Mouse (Mus musculus): ENCODE measurements around the gene Samd1. TPM values are rescaled to one million over a fixed set of nuclear protein-coding genes. Genes with fewer than 3 reads are reported as not detected.
"Not testable (repeated sequence)": the region's sequence is repeated elsewhere in the genome, so short reads cannot be mapped to it uniquely, and the experiment has no call there.

Samd1 gene
- polyA plus RNA-seq, 1 experiment from 2014 or later: 6.7 TPM

- TF ChIP-seq CTCF (IDR thresholded peaks at IDR 0.05; ENCODE audit: low read depth): no peak
- ATAC-seq (replicated peaks; ENCODE audit: low FRiP score, low read depth) (peak; percentile 82), DNase-seq (ENCODE audit: low spot score) (peak; percentile 95)
- H3K4me1 ChIP-seq (replicated peaks; ENCODE audit: insufficient read depth, low read length): peaks cover 11% of the 10 kb centered on the region
- WGBS: 0% methylated on average over 30 of the region's 30 CpGs
- H3K27me3 ChIP-seq (ENCODE audit: insufficient read depth, low read length): no peaks in the 10 kb centered on the region
- peak overlapping the region; percentile 85 for H3K27ac ChIP-seq
- H3K36me3 ChIP-seq (ENCODE audit: insufficient read depth, low read length): 0 out of 2 replicates have a peak, but pooled peaks cover 8% of the 10 kb centered on the region
- H3K9ac ChIP-seq (ENCODE audit: low read depth, low read length): peak overlapping the region; percentile 60
- H3K4me3 ChIP-seq (replicated peaks; ENCODE audit: low read depth, low read length): peak overlapping the region; percentile 50
- H3K4me2 ChIP-seq (ENCODE audit: low read length): peak overlapping the region; percentile 85
- H3K9me3 ChIP-seq (replicated peaks; ENCODE audit: low read length): no peaks in the 10 kb centered on the region
Measured at GRCm38 (mm10) chr8:84004533-84005201, 7.2 kb downstream of the Samd1 start.

GRCm38 (mm10) chr8:84005502-84005901 lies 8.0 kb downstream of the Samd1 start:
- DNase-seq (ENCODE audit: low spot score); ATAC-seq (replicated peaks; ENCODE audit: low FRiP score, low read depth); H3K36me3 ChIP-seq (ENCODE audit: insufficient read depth, low read length); H3K9ac ChIP-seq (ENCODE audit: low read depth, low read length); H3K9me3 ChIP-seq (replicated peaks; ENCODE audit: low read length); H3K4me3 ChIP-seq (replicated peaks; ENCODE audit: low read depth, low read length); H3K4me2 ChIP-seq (ENCODE audit: low read length); H3K27me3 ChIP-seq (ENCODE audit: insufficient read depth, low read length): not testable (repeated sequence)
- Histone ChIP-seq H3K27ac (peak overlapping the region; percentile 85; the same call in 1 of the 2 replicates), H3K4me1 (replicated peaks; ENCODE audit: insufficient read depth, low read length) (peaks cover 13% of the 10 kb centered on the region)
- 93% methylated on average over 7 of the region's 7 CpGs for WGBS

GRCm38 (mm10) chr8:84008362-84008761 lies 10.9 kb downstream of the Samd1 start:
- Histone ChIP-seq H3K9ac (ENCODE audit: low read depth, low read length) (no peak overlapping the region), H3K27ac (no peak overlapping the region), H3K4me1 (replicated peaks; ENCODE audit: insufficient read depth, low read length) (peaks cover 34% of the 10 kb centered on the region), H3K9me3 (replicated peaks; ENCODE audit: low read length) (no peaks in the 10 kb centered on the region), H3K4me3 (replicated peaks; ENCODE audit: low read depth, low read length) (no peak overlapping the region), H3K36me3 (ENCODE audit: insufficient read depth, low read length) (no peaks in the 10 kb centered on the region), H3K4me2 (ENCODE audit: low read length) (no peak overlapping the region), H3K27me3 (ENCODE audit: insufficient read depth, low read length) (peaks cover 24% of the 10 kb centered on the region)
- WGBS: 34% methylated on average over 7 of the region's 7 CpGs
- DNase-seq (ENCODE audit: low spot score): no peak
- TF ChIP-seq CTCF (IDR thresholded peaks at IDR 0.05; ENCODE audit: low read depth): peak; percentile 62
- ATAC-seq (replicated peaks; ENCODE audit: low FRiP score, low read depth): no peak

GRCm38 (mm10) chr8:84009876-84010275 lies 12.4 kb downstream of the Samd1 start:
- Histone ChIP-seq H3K36me3 (ENCODE audit: insufficient read depth, low read length) (no peaks in the 10 kb centered on the region), H3K4me1 (replicated peaks; ENCODE audit: insufficient read depth, low read length) (peaks cover 28% of the 10 kb centered on the region), H3K4me2 (ENCODE audit: low read length) (0 out of 2 replicates have a peak overlapping the region, but pooled peaks have one; percentile 97), H3K27me3 (ENCODE audit: insufficient read depth, low read length) (peaks cover 24% of the 10 kb centered on the region), H3K9me3 (replicated peaks; ENCODE audit: low read length) (no peaks in the 10 kb centered on the region), H3K9ac (ENCODE audit: low read depth, low read length) (no peak overlapping the region), H3K4me3 (replicated peaks; ENCODE audit: low read depth, low read length) (no peak overlapping the region), H3K27ac (no peak overlapping the region)
- peak; percentile 99 for TF ChIP-seq CTCF (IDR thresholded peaks at IDR 0.05; ENCODE audit: low read depth)
- peak; percentile 94 for DNase-seq (ENCODE audit: low spot score)
- WGBS: under 1% methylated on average over 11 of the region's 11 CpGs
- ATAC-seq (replicated peaks; ENCODE audit: low FRiP score, low read depth): no peak; the same call in 1 of the 2 replicates

GRCm38 (mm10) chr8:84010625-84011611 lies 13.4 kb downstream of the Samd1 start:
- 2% methylated on average over 83 of the region's 83 CpGs for WGBS
- ATAC-seq (replicated peaks; ENCODE audit: low FRiP score, low read depth) (peak; percentile 26; the same call in 1 of the 2 replicates), DNase-seq (ENCODE audit: low spot score) (peak; percentile 71)
- Histone ChIP-seq H3K4me3 (replicated peaks; ENCODE audit: low read depth, low read length) (peak overlapping the region; percentile 47), H3K9ac (ENCODE audit: low read depth, low read length) (peak overlapping the region; percentile 57), H3K4me2 (ENCODE audit: low read length) (peak overlapping the region; percentile 97), H3K4me1 (replicated peaks; ENCODE audit: insufficient read depth, low read length) (peaks cover 24% of the 10 kb centered on the region), H3K9me3 (replicated peaks; ENCODE audit: low read length) (no peaks in the 10 kb centered on the region), H3K27me3 (ENCODE audit: insufficient read depth, low read length) (peaks cover 24% of the 10 kb centered on the region), H3K27ac (peak overlapping the region; percentile 50; the same call in 1 of the 2 replicates), H3K36me3 (ENCODE audit: insufficient read depth, low read length) (no peaks in the 10 kb centered on the region)
- TF ChIP-seq CTCF (IDR thresholded peaks at IDR 0.05; ENCODE audit: low read depth): peak; percentile 69

All from kidney, postnatal 0 days (tissue).